Mouse (Mus musculus) megakaryocyte, embryonic 14.5 days (primary cell): ENCODE data around the gene Kdm5b. TPM values are rescaled to one million over a fixed set of nuclear protein-coding genes. Genes with fewer than 3 reads are reported as not detected.

Experiments
- H3K27me3 ChIP-seq: replicated peaks from 2 replicates; pipeline ENCODE3; 2012; ENCODE audit warnings: inconsistent platforms
- H3K36me3 ChIP-seq: replicated peaks from 2 replicates; pipeline ENCODE3; 2012; ENCODE audit warnings: low read length, inconsistent platforms, mixed read lengths
- H3K4me1 ChIP-seq: 2 replicates; pipeline ENCODE4 v1.6.1; 2012; ENCODE audit warnings: inconsistent platforms
- H3K4me3 ChIP-seq: replicated peaks from 2 replicates; pipeline ENCODE3; 2012; ENCODE audit warnings: moderate library complexity, mild to moderate bottlenecking, inconsistent platforms
- H3K9me3 ChIP-seq: 2 replicates; pipeline ENCODE4 v1.6.1; 2012; ENCODE audit warnings: inconsistent platforms
- FLI1 ChIP-seq: IDR thresholded peaks from 2 replicates; pipeline ENCODE4 v1.6.1; 2012; ENCODE audit warnings: low read length, inconsistent platforms, mixed read lengths
- GATA1 ChIP-seq: IDR thresholded peaks from 3 replicates; pipeline ENCODE4 v1.6.1; 2012; ENCODE audit warnings: mixed read lengths, low read length, inconsistent platforms, borderline replicate concordance
- polyA plus RNA-seq: library from polyadenylated mRNA; stranded (reverse); fragments of >175 nt; gene quantifications from 2 replicates; pipeline ENCODE4 v1.2.3, GENCODE M21; 2012; ENCODE audit warnings: low replicate concordance; ENCODE audit not compliant: insufficient read depth

Gene Kdm5b
- polyA plus RNA-seq, 1 experiment: 0.63 TPM

DNA sequence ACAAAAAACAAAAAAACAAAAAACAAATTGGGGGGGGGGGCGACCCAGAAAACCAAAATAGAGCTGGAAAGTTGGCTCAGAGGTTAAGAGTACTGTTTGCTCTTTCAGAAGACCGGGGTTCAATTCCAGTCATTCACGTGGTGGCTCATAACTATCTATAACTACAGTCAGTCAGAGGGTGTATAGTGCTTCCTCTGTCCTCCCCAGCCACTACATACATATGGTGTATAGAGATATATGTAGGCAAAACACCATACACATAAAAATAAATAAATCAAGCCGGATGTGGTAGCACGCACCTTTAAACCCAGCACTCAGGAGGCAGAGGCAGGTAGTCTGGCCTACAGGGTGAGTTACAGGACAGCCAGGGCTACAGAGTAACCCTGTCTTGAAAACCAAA lies 54.6 kb downstream of the Kdm5b start:
- Histone ChIP-seq H3K4me1 (no peaks in the 10 kb centered on the region), H3K36me3 (peaks cover 96% of the 10 kb centered on the region), H3K4me3 (no peak overlapping the region), H3K27me3 (no peaks in the 10 kb centered on the region), H3K9me3 (no peaks in the 10 kb centered on the region)
- no peak for TF ChIP-seq GATA1
- TF ChIP-seq FLI1: no peak

DNA sequence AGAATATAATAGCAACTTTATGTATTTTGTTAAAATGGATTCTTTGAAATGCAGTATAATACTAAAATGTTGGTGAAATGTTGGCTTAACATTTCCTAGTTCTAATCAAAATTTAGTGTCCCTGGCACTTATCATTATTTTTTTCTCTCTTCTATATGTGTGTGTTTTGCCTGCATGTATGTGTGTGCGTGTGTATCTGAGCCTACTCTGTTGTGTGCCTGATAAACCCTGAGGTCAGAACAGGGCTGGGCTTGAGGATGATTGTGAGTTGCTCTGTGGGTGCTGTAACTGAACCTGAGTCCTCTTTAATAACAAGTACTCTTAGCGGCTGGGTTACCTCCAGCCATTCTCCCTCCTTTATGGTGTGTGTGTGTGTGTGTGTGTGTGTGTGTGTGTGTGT lies 55.0 kb downstream of the Kdm5b start:
- TF ChIP-seq FLI1 (no peak), GATA1 (no peak)
- Histone ChIP-seq H3K36me3 (peaks cover 98% of the 10 kb centered on the region), H3K4me3 (no peak overlapping the region)

DNA sequence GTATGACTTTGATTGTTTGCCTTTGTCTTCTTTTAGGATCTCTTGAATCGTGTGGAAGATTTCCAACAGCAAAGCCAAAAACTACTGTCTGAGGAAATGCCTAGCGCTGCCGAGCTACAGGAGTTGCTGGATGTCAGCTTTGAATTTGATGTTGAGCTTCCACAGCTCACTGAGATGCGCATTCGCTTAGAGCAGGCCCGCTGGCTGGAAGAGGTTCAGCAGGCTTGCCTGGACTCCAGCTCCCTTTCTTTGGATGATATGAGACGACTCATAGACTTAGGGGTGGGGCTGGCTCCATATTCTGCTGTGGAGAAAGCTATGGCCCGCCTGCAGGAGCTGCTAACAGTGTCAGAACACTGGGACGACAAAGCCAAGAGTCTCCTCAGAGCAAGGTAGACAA lies 57.7 kb downstream of the Kdm5b start:
- Histone ChIP-seq H3K27me3 (no peaks in the 10 kb centered on the region), H3K36me3 (peaks cover 99% of the 10 kb centered on the region), H3K4me3 (no peak overlapping the region), H3K9me3 (no peaks in the 10 kb centered on the region), H3K4me1 (no peaks in the 10 kb centered on the region)
- TF ChIP-seq FLI1 (no peak), GATA1 (no peak)

More for the DNA sequence above, 55.0 kb downstream of the Kdm5b start:
- Histone ChIP-seq H3K27me3 (no peaks in the 10 kb centered on the region), H3K4me1 (no peaks in the 10 kb centered on the region), H3K9me3 (no peaks in the 10 kb centered on the region)

DNA sequence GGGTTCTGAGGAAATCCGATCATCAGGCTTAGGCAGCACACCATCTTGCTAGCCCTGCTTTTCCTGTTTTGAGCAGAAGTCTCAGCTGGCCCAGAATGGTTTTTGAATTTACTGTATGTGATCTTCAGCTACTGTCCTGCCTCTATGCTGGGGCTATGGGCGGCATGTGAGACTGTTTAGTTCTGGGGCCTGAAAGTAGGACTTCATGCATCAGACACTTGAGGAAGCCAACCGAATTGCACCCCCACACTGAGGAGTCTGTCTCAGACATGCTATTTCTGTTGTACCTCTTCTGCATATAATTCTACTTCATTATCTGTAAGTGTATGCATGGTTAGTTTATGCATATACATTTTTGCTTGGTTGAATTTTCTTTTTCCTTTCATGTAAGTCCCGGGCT lies 65.4 kb downstream of the Kdm5b start:
- Histone ChIP-seq H3K27me3 (no peaks in the 10 kb centered on the region), H3K4me3 (no peak overlapping the region), H3K9me3 (no peaks in the 10 kb centered on the region), H3K4me1 (no peaks in the 10 kb centered on the region), H3K36me3 (peaks cover 100% of the 10 kb centered on the region)
- TF ChIP-seq FLI1: no peak
- no peak for TF ChIP-seq GATA1

DNA sequence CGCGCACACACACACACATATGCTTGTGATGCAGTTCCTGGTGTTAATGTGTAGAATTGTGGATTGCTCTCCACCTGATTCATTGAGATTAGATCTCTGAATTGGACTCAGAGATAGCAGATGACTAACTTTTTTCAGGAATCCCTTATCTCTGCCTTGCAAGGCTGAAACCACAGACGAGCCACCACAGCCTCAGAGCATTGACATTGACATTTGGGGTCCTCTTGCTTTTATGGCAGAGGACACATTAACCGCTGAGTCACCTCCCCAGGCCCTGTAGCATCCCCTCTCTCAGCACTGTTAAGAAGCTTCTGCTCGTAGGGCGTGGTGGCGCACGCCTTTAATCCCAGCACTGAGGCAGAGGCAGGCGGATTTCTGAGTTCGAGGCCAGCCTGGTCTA lies 69.5 kb downstream of the Kdm5b start:
- no peak for TF ChIP-seq GATA1
- no peak for TF ChIP-seq FLI1
- Histone ChIP-seq H3K4me3 (no peak overlapping the region), H3K9me3 (no peaks in the 10 kb centered on the region), H3K36me3 (peaks cover 100% of the 10 kb centered on the region), H3K27me3 (no peaks in the 10 kb centered on the region), H3K4me1 (no peaks in the 10 kb centered on the region)

DNA sequence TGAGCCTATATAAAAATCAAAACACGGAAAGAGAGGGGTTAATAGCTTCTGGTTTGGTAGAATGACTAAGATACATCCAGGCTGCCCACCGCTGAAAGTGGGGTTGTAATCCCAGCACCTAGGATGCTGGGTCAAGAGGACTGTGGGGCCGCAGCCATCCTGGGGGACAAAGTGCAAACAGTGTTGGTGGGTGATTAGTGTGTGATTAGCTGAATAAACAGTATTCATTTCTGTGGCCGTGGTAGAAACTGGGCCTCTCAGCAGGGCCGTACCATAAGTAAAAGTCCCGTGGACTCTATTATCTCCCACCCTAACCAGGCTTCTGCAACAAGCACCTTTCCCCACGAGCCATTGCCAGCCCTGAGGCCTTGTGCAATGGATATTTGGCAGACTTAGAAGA lies 74.3 kb downstream of the Kdm5b start:
- no peak for TF ChIP-seq GATA1
- Histone ChIP-seq H3K4me1 (peaks cover 8% of the 10 kb centered on the region; the same call in 1 of the 2 replicates), H3K36me3 (peaks cover 58% of the 10 kb centered on the region), H3K27me3 (peaks cover 13% of the 10 kb centered on the region), H3K9me3 (no peaks in the 10 kb centered on the region), H3K4me3 (no peak overlapping the region)

DNA sequence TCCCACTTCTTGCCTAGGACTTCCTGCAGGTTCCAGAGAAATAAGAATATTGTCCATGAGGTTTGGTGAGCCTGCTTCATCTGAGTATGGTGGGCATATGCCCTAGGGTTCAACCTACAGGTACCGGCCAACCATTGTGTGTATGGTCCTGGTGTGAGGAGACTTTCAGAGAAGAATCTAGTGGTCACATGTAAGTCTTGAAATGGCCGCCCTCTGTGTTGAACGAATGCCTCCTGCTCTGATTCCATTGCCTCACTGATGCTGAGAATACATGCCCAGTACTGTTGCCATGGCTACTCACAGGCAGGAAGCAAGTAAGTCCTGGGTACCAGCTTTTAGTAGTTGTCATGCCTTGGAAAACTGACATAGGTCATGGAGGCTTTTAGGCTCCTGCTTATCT lies 76.3 kb downstream of the Kdm5b start:
- TF ChIP-seq FLI1 (no peak), GATA1 (no peak)
- Histone ChIP-seq H3K4me3 (no peak overlapping the region), H3K4me1 (peaks cover 8% of the 10 kb centered on the region; the same call in 1 of the 2 replicates), H3K9me3 (no peaks in the 10 kb centered on the region), H3K36me3 (peaks cover 38% of the 10 kb centered on the region), H3K27me3 (peaks cover 30% of the 10 kb centered on the region)

DNA sequence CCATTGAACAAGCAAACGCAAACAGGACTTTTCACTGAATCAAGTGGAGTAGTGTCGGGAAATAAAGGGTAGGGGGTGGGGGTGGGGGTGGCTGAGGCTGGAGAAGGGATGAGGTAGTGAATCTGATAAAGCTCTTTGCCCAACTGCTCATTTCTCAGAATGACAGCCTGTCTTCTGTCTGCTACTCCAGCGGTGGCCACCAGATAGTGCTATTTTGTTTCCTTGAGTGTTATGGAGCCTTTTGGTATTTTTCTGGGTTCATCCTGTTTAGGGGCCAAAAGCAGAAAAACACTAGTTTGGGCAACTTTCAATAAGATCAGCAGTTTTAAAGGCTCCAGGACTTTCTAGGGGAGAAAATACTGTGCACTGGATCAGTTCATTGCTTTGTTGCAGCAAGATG lies 76.7 kb downstream of the Kdm5b start:
- Histone ChIP-seq H3K4me3 (no peak overlapping the region), H3K9me3 (no peaks in the 10 kb centered on the region), H3K4me1 (peaks cover 8% of the 10 kb centered on the region; the same call in 1 of the 2 replicates), H3K27me3 (peaks cover 32% of the 10 kb centered on the region), H3K36me3 (peaks cover 34% of the 10 kb centered on the region)
- TF ChIP-seq GATA1 (no peak), FLI1 (no peak)

DNA sequence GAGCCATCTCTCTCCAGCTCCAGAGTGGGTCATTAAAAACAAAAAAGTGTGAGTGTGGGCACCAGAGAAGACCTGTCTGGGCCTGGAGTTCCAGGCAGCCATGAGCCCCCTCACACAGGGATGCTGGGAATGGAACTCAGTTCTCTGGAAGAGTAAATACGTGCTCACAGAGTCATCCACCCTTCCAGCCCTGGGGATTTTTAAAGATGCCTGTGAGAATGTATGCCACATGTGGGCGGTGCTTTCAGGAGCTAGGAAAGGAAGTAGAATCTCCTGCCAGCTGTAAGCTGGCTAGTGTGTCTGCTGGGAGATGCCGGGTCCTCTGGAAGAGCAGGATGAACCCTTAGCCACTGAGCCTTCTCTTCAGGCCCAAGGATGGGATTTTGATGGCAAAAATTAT lies 78.1 kb downstream of the Kdm5b start:
- peaks cover 8% of the 10 kb centered on the region; the same call in 1 of the 2 replicates for H3K4me1 ChIP-seq
- no peak for TF ChIP-seq GATA1
- no peak for TF ChIP-seq FLI1

DNA sequence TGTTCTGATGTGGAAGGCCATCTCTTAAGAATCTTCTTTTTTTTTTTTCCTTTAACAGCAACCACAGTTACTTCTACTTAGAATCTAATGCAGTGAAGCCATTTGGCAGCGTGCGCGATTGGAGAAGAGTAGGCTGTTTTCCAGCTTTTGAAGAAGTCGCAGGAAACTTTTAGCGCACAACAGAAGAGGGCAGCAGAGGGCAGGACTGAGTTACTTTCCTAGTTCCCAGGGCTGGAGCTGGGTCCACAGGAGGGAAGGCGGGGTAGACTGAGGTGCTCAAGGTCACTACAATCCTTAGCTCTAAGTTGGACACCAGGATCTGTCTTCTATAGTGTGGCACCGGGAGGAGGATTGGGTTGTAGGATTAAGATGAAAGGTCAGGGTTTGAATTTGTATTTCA lies 78.6 kb downstream of the Kdm5b start:
- Histone ChIP-seq H3K4me3 (no peak overlapping the region), H3K36me3 (peaks cover 15% of the 10 kb centered on the region), H3K9me3 (no peaks in the 10 kb centered on the region), H3K4me1 (peaks cover 8% of the 10 kb centered on the region; the same call in 1 of the 2 replicates), H3K27me3 (peaks cover 49% of the 10 kb centered on the region)
- TF ChIP-seq GATA1 (no peak), FLI1 (no peak)

More for the DNA sequence above, 78.1 kb downstream of the Kdm5b start:
- no peak overlapping the region for H3K4me3 ChIP-seq
- H3K36me3 ChIP-seq: peaks cover 20% of the 10 kb centered on the region
- H3K9me3 ChIP-seq: no peaks in the 10 kb centered on the region
- peaks cover 46% of the 10 kb centered on the region for H3K27me3 ChIP-seq

DNA sequence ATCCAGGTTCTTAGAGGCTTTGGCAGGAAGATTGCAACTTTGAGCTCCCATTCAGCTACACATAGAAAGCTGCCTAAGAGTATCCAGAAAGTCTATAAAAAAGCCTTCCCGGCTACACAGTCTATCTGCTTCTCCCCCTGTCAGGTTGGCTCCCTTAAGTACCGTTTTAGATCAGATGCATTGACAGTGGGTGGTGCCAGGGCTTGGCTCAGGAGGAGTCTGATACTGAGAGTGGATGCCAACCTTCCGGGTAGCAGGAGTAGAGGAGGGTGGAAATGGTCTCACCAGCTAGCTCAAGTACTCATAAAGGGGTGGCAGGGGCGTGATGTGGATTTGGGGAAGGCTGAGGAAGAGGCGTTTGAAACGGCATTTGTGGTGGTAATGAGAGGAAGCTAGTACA lies 79.5 kb downstream of the Kdm5b start:
- peaks cover 6% of the 10 kb centered on the region for H3K36me3 ChIP-seq
- no peaks in the 10 kb centered on the region for H3K9me3 ChIP-seq
- H3K27me3 ChIP-seq: peaks cover 58% of the 10 kb centered on the region
- peaks cover 8% of the 10 kb centered on the region; the same call in 1 of the 2 replicates for H3K4me1 ChIP-seq
- TF ChIP-seq FLI1: no peak
- TF ChIP-seq GATA1: no peak
- no peak overlapping the region for H3K4me3 ChIP-seq
